Mouse (Mus musculus) hindbrain, postnatal 0 days (tissue): Measurements from ENCODE around the gene Csrnp3. TPM values are rescaled to one million over a fixed set of nuclear protein-coding genes. Genes with fewer than 3 reads are reported as not detected.

Experiments used
- ATAC-seq: fragments of 200-750 bp; cut with Nextera tagmentation; 2 replicates; pipeline ENCODE4 v1.8.0; 2017; ENCODE audit warnings: mild to moderate bottlenecking, moderate TSS enrichment, moderate library complexity
- DNase-seq: peaks from one replicate; pipeline ENCODE4 v3.0.0-alpha.2; 2015; ENCODE audit warnings: low spot score
- H3K27ac ChIP-seq: fragments of 300-500 bp; sonication (generic); 2 replicates; pipeline ENCODE4 v1.5.1; 2014; ENCODE audit warnings: mild to moderate bottlenecking
- H3K27me3 ChIP-seq: fragments of 300-500 bp; sonication (generic); 2 replicates; pipeline ENCODE4 v1.6.1; 2014; ENCODE audit warnings: low read length, mixed read lengths; ENCODE audit not compliant: insufficient read depth
- H3K36me3 ChIP-seq: fragments of 300-500 bp; sonication (generic); 2 replicates; pipeline ENCODE4 v1.6.1; 2014; ENCODE audit warnings: low read length, mixed read lengths; ENCODE audit not compliant: insufficient read depth
- H3K4me1 ChIP-seq: fragments of 300-500 bp; sonication (generic); 2 replicates; pipeline ENCODE4 v1.6.1; 2014; ENCODE audit warnings: antibody characterized with exemption, low read length, mixed read lengths; ENCODE audit not compliant: insufficient read depth
- H3K4me2 ChIP-seq: fragments of 300-500 bp; sonication (generic); 2 replicates; pipeline ENCODE4 v1.6.1; 2014; ENCODE audit warnings: low read depth, mild to moderate bottlenecking, low read length, moderate library complexity, mixed read lengths
- H3K4me3 ChIP-seq: fragments of 300-500 bp; sonication (generic); 2 replicates; pipeline ENCODE4 v1.5.1; 2014; ENCODE audit warnings: low read length
- H3K9ac ChIP-seq: fragments of 300-500 bp; sonication (generic); replicated peaks from 2 replicates; pipeline ENCODE4 v1.6.1; 2014; ENCODE audit warnings: mild to moderate bottlenecking, low read length, moderate library complexity, mixed read lengths
- H3K9me3 ChIP-seq: fragments of 300-500 bp; sonication (generic); 2 replicates; pipeline ENCODE4 v1.6.1; 2016; ENCODE audit warnings: low read length, mixed read lengths
- CTCF ChIP-seq: IDR thresholded peaks from 2 replicates; pipeline ENCODE4 v1.5.1; 2016; ENCODE audit warnings: antibody characterized with exemption, control low read depth, low read depth
- WGBS: fragments of 180-500 bp; shearing (Covaris S2); extraction: QIAGEN DNeasy Blood & Tissue Kit; methylation state at CpG from one replicate; pipeline ENCODE4 v1.1.7; 2014; 5-methylcytosine and 5-hydroxymethylcytosine counted together
- polyA plus RNA-seq: library from polyadenylated mRNA; unstranded; fragments of >200 nt; fragmentation: Nextera tagmentation; extraction: Ambion mirVana; gene quantifications from 2 replicates; pipeline ENCODE4 v1.2.1, GENCODE M21; 2015
- total RNA-seq: library from RNA; depleted of rRNA; stranded (reverse); fragments of >200 nt; gene quantifications from 2 replicates; pipeline ENCODE4 v1.2.3, GENCODE M21; 2014

Gene Csrnp3
- total and polyA plus RNA-seq, 2 experiments from 2014 or later, result 35.5 to 56.5 TPM

GRCm38 (mm10) chr2:65998747-65999146 lies 153.2 kb downstream of the Csrnp3 start:
- H3K27ac ChIP-seq, result no peak overlapping the region
- peaks cover 7% of the 10 kb centered on the region; the same call in 1 of the 2 replicates for H3K4me1 ChIP-seq
- ATAC-seq (no peak), DNase-seq (no peak)
- H3K4me2 ChIP-seq, result no peak overlapping the region
- no peaks in the 10 kb centered on the region; the same call in 1 of the 2 replicates for H3K36me3 ChIP-seq
- no peak for TF ChIP-seq CTCF
- H3K27me3 ChIP-seq, result no peaks in the 10 kb centered on the region
- no peaks in the 10 kb centered on the region for H3K9me3 ChIP-seq
- H3K4me3 ChIP-seq, result no peak overlapping the region
- 95% methylated on average over 2 of the region's 2 CpGs for WGBS
- H3K9ac ChIP-seq, result no peak overlapping the region

GRCm38 (mm10) chr2:66008995-66009654 lies 163.6 kb downstream of the Csrnp3 start:
- no peaks in the 10 kb centered on the region for H3K27me3 ChIP-seq
- peaks cover 5% of the 10 kb centered on the region; the same call in 1 of the 2 replicates for H3K36me3 ChIP-seq
- DNase-seq (peak; percentile 32), ATAC-seq (no peak)
- H3K4me1 ChIP-seq, result no peaks in the 10 kb centered on the region
- no peak overlapping the region for H3K9ac ChIP-seq
- H3K4me3 ChIP-seq, result no peak overlapping the region
- no peaks in the 10 kb centered on the region for H3K9me3 ChIP-seq
- WGBS, result 63% methylated on average over 19 of the region's 19 CpGs
- H3K27ac ChIP-seq, result no peak overlapping the region; the same call in 1 of the 2 replicates
- TF ChIP-seq CTCF, result no peak
- no peak overlapping the region for H3K4me2 ChIP-seq

- 83% methylated on average over 2 of the region's 2 CpGs for WGBS
- Histone ChIP-seq H3K4me1 (no peaks in the 10 kb centered on the region), H3K27me3 (no peaks in the 10 kb centered on the region), H3K27ac (no peak overlapping the region), H3K4me3 (no peak overlapping the region), H3K36me3 (no peaks in the 10 kb centered on the region), H3K9me3 (no peaks in the 10 kb centered on the region), H3K9ac (no peak overlapping the region), H3K4me2 (no peak overlapping the region)
- no peak for TF ChIP-seq CTCF
- 0 out of 2 replicates have a peak, but pooled peaks have one; percentile 43 for ATAC-seq
- no peak for DNase-seq
Observed at GRCm38 (mm10) chr2:66009677-66010076, 164.1 kb downstream of the Csrnp3 start.

DNA sequence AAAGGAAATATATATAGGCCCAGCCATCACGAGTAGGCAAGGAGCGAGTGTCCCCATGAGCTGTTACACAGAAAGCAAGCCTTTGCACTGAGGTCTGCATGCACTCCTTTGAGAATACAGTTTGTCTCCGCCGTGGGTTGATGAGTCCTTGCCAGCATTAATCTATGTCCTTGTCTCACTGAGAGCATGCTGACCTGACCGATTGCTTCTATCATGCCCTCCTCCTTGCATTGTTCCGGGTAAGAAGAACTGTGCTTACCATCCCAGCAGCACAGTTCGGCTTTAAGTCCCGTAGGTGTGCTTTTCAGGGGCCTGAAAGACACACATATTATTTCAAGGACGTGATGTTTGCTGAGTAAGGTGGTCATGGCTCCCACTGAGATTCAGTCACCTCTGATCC lies 173.1 kb downstream of the Csrnp3 start:
- ATAC-seq, result no peak
- Histone ChIP-seq H3K9me3 (no peaks in the 10 kb centered on the region), H3K27me3 (no peaks in the 10 kb centered on the region), H3K4me1 (no peaks in the 10 kb centered on the region), H3K27ac (no peak overlapping the region), H3K36me3 (peaks cover 20% of the 10 kb centered on the region; the same call in 1 of the 2 replicates), H3K9ac (no peak overlapping the region), H3K4me2 (no peak overlapping the region), H3K4me3 (no peak overlapping the region)
- WGBS, result 62% methylated on average over 9 of the region's 9 CpGs
- no peak for TF ChIP-seq CTCF
- no peak for DNase-seq

DNA sequence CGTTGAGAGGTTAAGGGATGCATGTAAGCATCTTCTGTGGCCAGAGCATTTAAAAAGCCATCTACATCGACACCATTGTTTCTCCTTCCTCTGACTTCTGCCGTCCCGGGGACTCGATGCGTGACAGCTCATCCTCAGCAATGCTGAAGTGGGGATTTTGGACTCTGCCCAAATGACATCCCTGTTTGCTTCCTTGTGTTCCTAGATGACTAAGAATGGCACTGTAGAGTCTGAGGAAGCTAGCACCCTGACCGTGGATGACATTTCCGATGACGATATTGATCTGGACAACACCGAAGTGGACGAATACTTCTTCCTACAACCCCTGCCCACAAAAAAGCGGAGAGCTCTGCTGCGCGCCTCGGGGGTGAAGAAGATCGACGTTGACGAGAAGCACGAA lies 173.7 kb downstream of the Csrnp3 start:
- DNase-seq (no peak), ATAC-seq (no peak)
- Histone ChIP-seq H3K4me3 (no peak overlapping the region), H3K36me3 (peaks cover 20% of the 10 kb centered on the region; the same call in 1 of the 2 replicates), H3K9ac (no peak overlapping the region), H3K27me3 (no peaks in the 10 kb centered on the region), H3K27ac (no peak overlapping the region), H3K9me3 (no peaks in the 10 kb centered on the region), H3K4me1 (no peaks in the 10 kb centered on the region), H3K4me2 (no peak overlapping the region)
- 87% methylated on average over 19 of the region's 19 CpGs for WGBS
- no peak for TF ChIP-seq CTCF

DNA sequence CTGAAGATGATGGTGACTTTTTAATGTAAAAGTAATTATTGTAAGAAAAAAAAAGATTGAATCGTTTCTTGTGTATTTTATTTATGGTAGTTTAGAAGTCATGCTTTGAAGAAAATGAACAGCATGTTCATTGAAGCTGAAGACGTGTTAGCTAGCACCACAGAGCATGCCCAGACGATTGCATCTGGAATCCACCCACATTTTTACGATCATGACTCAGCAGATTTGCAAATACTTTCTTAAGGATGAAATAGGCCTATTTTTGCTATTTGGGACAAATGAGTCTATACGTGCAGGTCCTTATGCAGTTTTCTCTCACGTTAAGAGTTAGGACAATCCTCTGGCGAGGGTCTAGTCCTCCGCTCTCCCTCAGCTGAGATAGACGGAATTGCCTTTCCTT lies 177.9 kb downstream of the Csrnp3 start:
- ATAC-seq (no peak), DNase-seq (no peak)
- no peak for TF ChIP-seq CTCF
- no peaks in the 10 kb centered on the region for H3K27me3 ChIP-seq
- no peaks in the 10 kb centered on the region for H3K4me1 ChIP-seq
- no peak overlapping the region for H3K4me3 ChIP-seq
- H3K9me3 ChIP-seq, result no peaks in the 10 kb centered on the region
- no peak overlapping the region for H3K4me2 ChIP-seq
- no peak overlapping the region for H3K27ac ChIP-seq
- peaks cover 20% of the 10 kb centered on the region for H3K36me3 ChIP-seq
- WGBS, result 92% methylated on average over 9 of the region's 9 CpGs
- no peak overlapping the region for H3K9ac ChIP-seq

GRCm38 (mm10) chr2:66024837-66025236 lies 179.3 kb downstream of the Csrnp3 start:
- TF ChIP-seq CTCF, result no peak
- peaks cover 19% of the 10 kb centered on the region for H3K36me3 ChIP-seq

More at GRCm38 (mm10) chr2:66024837-66025236, 179.3 kb downstream of the Csrnp3 start:
- H3K27me3 ChIP-seq, result no peaks in the 10 kb centered on the region
- no peak overlapping the region for H3K9ac ChIP-seq
- peaks cover 3% of the 10 kb centered on the region; the same call in 1 of the 2 replicates for H3K4me1 ChIP-seq
- 63% methylated on average over 6 of the region's 6 CpGs for WGBS
- no peak overlapping the region for H3K27ac ChIP-seq
- H3K9me3 ChIP-seq, result no peaks in the 10 kb centered on the region
- ATAC-seq (no peak), DNase-seq (no peak)
- no peak overlapping the region for H3K4me2 ChIP-seq
- no peak overlapping the region for H3K4me3 ChIP-seq
